Mouse (Mus musculus): ENCODE measurements around the gene Phb2. TPM values are rescaled to one million over a fixed set of nuclear protein-coding genes. Genes with fewer than 3 reads are reported as not detected.

Gene Phb2
- total and polyA plus RNA-seq, 2 experiments from 2014 or later: 200 to 271 TPM

GRCm38 (mm10) chr6:124757909-124758848 lies 46.0 kb downstream of the Phb2 start:
- Histone ChIP-seq H3K9me3 (ENCODE audit: low read length) (no peaks in the 10 kb centered on the region), H3K9ac (no peak overlapping the region), H3K4me1 (ENCODE audit: insufficient read depth) (peaks cover 13% of the 10 kb centered on the region), H3K4me3 (ENCODE audit: low read depth, low read length) (peak overlapping the region; percentile 98), H3K27ac (ENCODE audit: low read depth, low read length) (peak overlapping the region; percentile 57), H3K27me3 (ENCODE audit: insufficient read depth, low read length) (no peaks in the 10 kb centered on the region), H3K4me2 (ENCODE audit: low read depth) (peak overlapping the region; percentile 62), H3K36me3 (ENCODE audit: insufficient read depth) (peaks cover 5% of the 10 kb centered on the region; the same call in 1 of the 2 replicates)
- ATAC-seq (peak; percentile 23), DNase-seq (peak; percentile 70)
- WGBS: 24% methylated on average over 5 of the region's 5 CpGs
- no peak for TF ChIP-seq CTCF (IDR thresholded peaks at IDR 0.05; ENCODE audit: low read depth)

GRCm38 (mm10) chr6:124758849-124759232 lies 46.7 kb downstream of the Phb2 start:
- DNase-seq (no peak), ATAC-seq (no peak)
- H3K9me3 ChIP-seq (ENCODE audit: low read length): no peaks in the 10 kb centered on the region
- peaks cover 13% of the 10 kb centered on the region for H3K4me1 ChIP-seq (ENCODE audit: insufficient read depth)
- H3K27ac ChIP-seq (ENCODE audit: low read depth, low read length): peak overlapping the region; percentile 57
- H3K27me3 ChIP-seq (ENCODE audit: insufficient read depth, low read length): no peaks in the 10 kb centered on the region
- no peak for TF ChIP-seq CTCF (IDR thresholded peaks at IDR 0.05; ENCODE audit: low read depth)
- H3K36me3 ChIP-seq (ENCODE audit: insufficient read depth): peaks cover 5% of the 10 kb centered on the region; the same call in 1 of the 2 replicates
- no peak overlapping the region for H3K9ac ChIP-seq
- WGBS: 47% methylated on average over 2 of the region's 2 CpGs
- no peak overlapping the region for H3K4me2 ChIP-seq (ENCODE audit: low read depth)
- H3K4me3 ChIP-seq (ENCODE audit: low read depth, low read length): no peak overlapping the region

DNA sequence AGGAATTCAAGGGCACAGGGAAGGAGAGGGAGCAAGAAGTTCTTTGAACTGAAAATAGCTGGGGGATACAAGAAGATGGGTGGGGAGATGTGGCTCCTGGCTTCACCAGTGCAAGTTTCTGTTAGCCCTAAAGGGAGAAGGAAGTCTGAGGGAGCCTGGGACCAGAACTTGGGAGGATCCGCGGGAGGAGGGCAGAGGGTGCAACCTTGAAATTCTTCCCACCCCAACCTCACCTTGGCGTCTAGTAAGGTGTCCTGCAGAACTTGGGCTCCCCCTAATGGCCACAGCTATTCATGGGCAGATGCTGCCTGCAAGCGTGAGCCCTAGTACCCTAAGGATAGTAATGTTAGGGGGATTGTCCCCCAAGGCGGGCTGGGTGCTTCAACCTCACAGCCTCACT lies 47.1 kb downstream of the Phb2 start:
- Histone ChIP-seq H3K9ac (no peak overlapping the region), H3K4me2 (ENCODE audit: low read depth) (no peak overlapping the region), H3K27me3 (ENCODE audit: insufficient read depth, low read length) (no peaks in the 10 kb centered on the region), H3K4me1 (ENCODE audit: insufficient read depth) (peaks cover 11% of the 10 kb centered on the region), H3K4me3 (ENCODE audit: low read depth, low read length) (no peak overlapping the region), H3K36me3 (ENCODE audit: insufficient read depth) (peaks cover 5% of the 10 kb centered on the region; the same call in 1 of the 2 replicates), H3K9me3 (ENCODE audit: low read length) (no peaks in the 10 kb centered on the region), H3K27ac (ENCODE audit: low read depth, low read length) (0 out of 2 replicates have a peak overlapping the region, but pooled peaks have one; percentile 57)
- peak; percentile 79 for TF ChIP-seq CTCF (IDR thresholded peaks at IDR 0.05; ENCODE audit: low read depth)
- DNase-seq (peak; percentile 69), ATAC-seq (no peak)
- WGBS: under 1% methylated on average over 5 of the region's 5 CpGs

DNA sequence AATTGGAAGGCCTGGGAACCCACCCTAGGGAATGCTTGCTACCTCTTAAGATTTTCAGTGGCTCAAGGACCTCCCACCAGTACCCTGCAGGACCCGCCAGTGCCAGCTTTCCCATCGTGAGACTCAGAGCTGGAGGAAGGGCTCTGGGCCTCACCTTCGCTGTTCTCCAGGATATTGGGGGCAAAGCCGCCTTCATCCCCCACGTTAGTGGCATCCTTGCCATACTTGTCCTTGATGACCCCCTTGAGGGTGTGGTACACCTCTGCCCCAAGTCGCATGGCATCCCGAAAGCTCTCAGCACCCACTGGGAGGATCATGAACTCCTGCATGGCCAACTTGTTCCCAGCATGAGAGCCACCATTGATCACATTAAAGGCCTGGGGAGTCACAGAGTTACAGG lies 53.8 kb downstream of the Phb2 start:
- no peak overlapping the region for H3K27ac ChIP-seq (ENCODE audit: low read depth, low read length)
- 0 out of 2 replicates have a peak, but pooled peaks cover 5% of the 10 kb centered on the region for H3K4me1 ChIP-seq (ENCODE audit: insufficient read depth)
- H3K4me3 ChIP-seq (ENCODE audit: low read depth, low read length): no peak overlapping the region
- no peaks in the 10 kb centered on the region for H3K27me3 ChIP-seq (ENCODE audit: insufficient read depth, low read length)
- H3K36me3 ChIP-seq (ENCODE audit: insufficient read depth): peaks cover 5% of the 10 kb centered on the region; the same call in 1 of the 2 replicates
- no peaks in the 10 kb centered on the region for H3K9me3 ChIP-seq (ENCODE audit: low read length)
- 81% methylated on average over 7 of the region's 7 CpGs for WGBS
- H3K4me2 ChIP-seq (ENCODE audit: low read depth): no peak overlapping the region
- DNase-seq: no peak
- H3K9ac ChIP-seq: no peak overlapping the region
- no peak for TF ChIP-seq CTCF (IDR thresholded peaks at IDR 0.05; ENCODE audit: low read depth)
- ATAC-seq: no peak

MicroRNAs within 50 kb of the gene (microRNA counts, 519-probe panel; counts per million panel counts)
- 2,089 counts per million, percentile 17 among the panel's probes with 10 or more counts for microRNA mmu-miR-141
- 2,847 counts per million, percentile 22 among the panel's probes with 10 or more counts for microRNA mmu-miR-200c

Small RNA genes within 50 kb of the gene (microRNA-seq; reads per million reads assigned to microRNA genes)
- 87.3 to 89.4 reads per million in 2 experiments for gene Mir141
- 387 to 424 reads per million in 2 experiments for gene Mir200c

Other genes with a start within 250 kb of the Phb2 start
- 167 and 223 TPM in 2 replicates for gene Clstn3, start 247.5 kb upstream of the Phb2 start, total RNA-seq (2014; rRNA removed)
- gene Clstn3, start 247.5 kb upstream of the Phb2 start, polyA plus RNA-seq (2015; fragmentation: Nextera tagmentation; extraction: Ambion mirVana): 97.3 and 134 TPM in 2 replicates
- 0.48 TPM in 1 of 2 replicates, not detected in the other for gene C1rl, start 219.2 kb upstream of the Phb2 start, total RNA-seq (2014; rRNA removed)
- gene C1rl, start 219.2 kb upstream of the Phb2 start, polyA plus RNA-seq (2015; fragmentation: Nextera tagmentation; extraction: Ambion mirVana): 0.19 and 0.22 TPM in 2 replicates
- gene C1ra, start 199.9 kb upstream of the Phb2 start, total RNA-seq (2014; rRNA removed): 0.23 and 1.1 TPM in 2 replicates
- 0.49 and 0.58 TPM in 2 replicates for gene C1ra, start 199.9 kb upstream of the Phb2 start, polyA plus RNA-seq (2015; fragmentation: Nextera tagmentation; extraction: Ambion mirVana)
- gene C1s1, start 170.0 kb upstream of the Phb2 start, total RNA-seq (2014; rRNA removed): 1.9 and 2.9 TPM in 2 replicates
- 0.67 and 0.83 TPM in 2 replicates for gene C1s1, start 170.0 kb upstream of the Phb2 start, polyA plus RNA-seq (2015; fragmentation: Nextera tagmentation; extraction: Ambion mirVana)
- gene C1rb, start 142.0 kb upstream of the Phb2 start, total RNA-seq (2014; rRNA removed): not detected in 2 replicates
- not detected in 2 replicates for gene C1rb, start 142.0 kb upstream of the Phb2 start, polyA plus RNA-seq (2015; fragmentation: Nextera tagmentation; extraction: Ambion mirVana)
- 0.15 and 0.19 TPM in 2 replicates for gene C1s2, start 76.3 kb upstream of the Phb2 start, total RNA-seq (2014; rRNA removed)
- 0.17 and 0.18 TPM in 2 replicates for gene C1s2, start 76.3 kb upstream of the Phb2 start, polyA plus RNA-seq (2015; fragmentation: Nextera tagmentation; extraction: Ambion mirVana)
- 27.6 and 35.6 TPM in 2 replicates for gene Lpcat3, start 49.3 kb upstream of the Phb2 start, total RNA-seq (2014; rRNA removed)
- gene Lpcat3, start 49.3 kb upstream of the Phb2 start, polyA plus RNA-seq (2015; fragmentation: Nextera tagmentation; extraction: Ambion mirVana): 34.3 and 41.3 TPM in 2 replicates
- 105 TPM in 2 replicates for gene Emg1, start 158 bp upstream of the Phb2 start, total RNA-seq (2014; rRNA removed)
- 96.2 and 116 TPM in 2 replicates for gene Emg1, start 158 bp upstream of the Phb2 start, polyA plus RNA-seq (2015; fragmentation: Nextera tagmentation; extraction: Ambion mirVana)
- 2.2 and 2.9 TPM in 2 replicates for gene Ptpn6, start 26.4 kb downstream of the Phb2 start, total RNA-seq (2014; rRNA removed)
- 3.6 and 3.8 TPM in 2 replicates for gene Ptpn6, start 26.4 kb downstream of the Phb2 start, polyA plus RNA-seq (2015; fragmentation: Nextera tagmentation; extraction: Ambion mirVana)
- gene Grcc10, start 29.0 kb downstream of the Phb2 start, total RNA-seq (2014; rRNA removed): 257 and 314 TPM in 2 replicates
- gene Grcc10, start 29.0 kb downstream of the Phb2 start, polyA plus RNA-seq (2015; fragmentation: Nextera tagmentation; extraction: Ambion mirVana): 699 and 862 TPM in 2 replicates
- gene Gm45234, start 43.7 kb downstream of the Phb2 start, total RNA-seq (2014; rRNA removed): not detected in 2 replicates
- 0.11 TPM in 1 of 2 replicates, not detected in the other for gene Gm45234, start 43.7 kb downstream of the Phb2 start, polyA plus RNA-seq (2015; fragmentation: Nextera tagmentation; extraction: Ambion mirVana)
- gene Atn1, start 44.2 kb downstream of the Phb2 start, total RNA-seq (2014; rRNA removed): 15.0 and 16.7 TPM in 2 replicates
- 19.3 and 24.2 TPM in 2 replicates for gene Atn1, start 44.2 kb downstream of the Phb2 start, polyA plus RNA-seq (2015; fragmentation: Nextera tagmentation; extraction: Ambion mirVana)
- 130 and 148 TPM in 2 replicates for gene Eno2, start 57.3 kb downstream of the Phb2 start, total RNA-seq (2014; rRNA removed)
- 88.5 and 113 TPM in 2 replicates for gene Eno2, start 57.3 kb downstream of the Phb2 start, polyA plus RNA-seq (2015; fragmentation: Nextera tagmentation; extraction: Ambion mirVana)
- gene Lrrc23, start 67.4 kb downstream of the Phb2 start, total RNA-seq (2014; rRNA removed): 13.7 and 13.8 TPM in 2 replicates
- gene Lrrc23, start 67.4 kb downstream of the Phb2 start, polyA plus RNA-seq (2015; fragmentation: Nextera tagmentation; extraction: Ambion mirVana): 9.6 and 14.7 TPM in 2 replicates
- 4.3 and 6.0 TPM in 2 replicates for gene Spsb2, start 96.3 kb downstream of the Phb2 start, total RNA-seq (2014; rRNA removed)
- 6.8 and 7.0 TPM in 2 replicates for gene Spsb2, start 96.3 kb downstream of the Phb2 start, polyA plus RNA-seq (2015; fragmentation: Nextera tagmentation; extraction: Ambion mirVana)
- 332 and 338 TPM in 2 replicates for gene Tpi1, start 102.0 kb downstream of the Phb2 start, total RNA-seq (2014; rRNA removed)
- 354 and 367 TPM in 2 replicates for gene Tpi1, start 102.0 kb downstream of the Phb2 start, polyA plus RNA-seq (2015; fragmentation: Nextera tagmentation; extraction: Ambion mirVana)
- gene Usp5, start 117.1 kb downstream of the Phb2 start, total RNA-seq (2014; rRNA removed): 215 and 224 TPM in 2 replicates
- gene Usp5, start 117.1 kb downstream of the Phb2 start, polyA plus RNA-seq (2015; fragmentation: Nextera tagmentation; extraction: Ambion mirVana): 173 and 191 TPM in 2 replicates
- 13.5 and 20.7 TPM in 2 replicates for gene Cdca3, start 117.2 kb downstream of the Phb2 start, total RNA-seq (2014; rRNA removed)
- 28.5 and 30.5 TPM in 2 replicates for gene Cdca3, start 117.2 kb downstream of the Phb2 start, polyA plus RNA-seq (2015; fragmentation: Nextera tagmentation; extraction: Ambion mirVana)
- gene Gnb3, start 127.9 kb downstream of the Phb2 start, total RNA-seq (2014; rRNA removed): 0.90 and 1.8 TPM in 2 replicates
- gene Gnb3, start 127.9 kb downstream of the Phb2 start, polyA plus RNA-seq (2015; fragmentation: Nextera tagmentation; extraction: Ambion mirVana): 0.61 and 1.2 TPM in 2 replicates
- gene P3h3, start 145.4 kb downstream of the Phb2 start, total RNA-seq (2014; rRNA removed): 78.8 and 85.7 TPM in 2 replicates
- 6.2 and 9.1 TPM in 2 replicates for gene P3h3, start 145.4 kb downstream of the Phb2 start, polyA plus RNA-seq (2015; fragmentation: Nextera tagmentation; extraction: Ambion mirVana)
- 154 and 160 TPM in 2 replicates for gene Gpr162, start 151.6 kb downstream of the Phb2 start, total RNA-seq (2014; rRNA removed)
- 30.3 and 38.1 TPM in 2 replicates for gene Gpr162, start 151.6 kb downstream of the Phb2 start, polyA plus RNA-seq (2015; fragmentation: Nextera tagmentation; extraction: Ambion mirVana)
- gene Cd4, start 175.9 kb downstream of the Phb2 start, total RNA-seq (2014; rRNA removed): 0.57 and 0.69 TPM in 2 replicates
- gene Cd4, start 175.9 kb downstream of the Phb2 start, polyA plus RNA-seq (2015; fragmentation: Nextera tagmentation; extraction: Ambion mirVana): 0.25 and 0.72 TPM in 2 replicates
- 1.9 and 2.4 TPM in 2 replicates for gene Lag3, start 199.4 kb downstream of the Phb2 start, total RNA-seq (2014; rRNA removed)
- gene Lag3, start 199.4 kb downstream of the Phb2 start, polyA plus RNA-seq (2015; fragmentation: Nextera tagmentation; extraction: Ambion mirVana): 2.6 and 3.9 TPM in 2 replicates
- 722 and 784 TPM in 2 replicates for gene Ptms, start 207.8 kb downstream of the Phb2 start, total RNA-seq (2014; rRNA removed)
- gene Ptms, start 207.8 kb downstream of the Phb2 start, polyA plus RNA-seq (2015; fragmentation: Nextera tagmentation; extraction: Ambion mirVana): 1,090 and 1,099 TPM in 2 replicates
- 432 and 471 TPM in 2 replicates for gene Mlf2, start 219.1 kb downstream of the Phb2 start, total RNA-seq (2014; rRNA removed)
- gene Mlf2, start 219.1 kb downstream of the Phb2 start, polyA plus RNA-seq (2015; fragmentation: Nextera tagmentation; extraction: Ambion mirVana): 665 and 718 TPM in 2 replicates